Mouse (Mus musculus) ovary, postnatal 14 days (tissue): ENCODE data around the gene Hsp90ab1.

ENCODE experiments used
- DNase-seq: peaks from one replicate; pipeline ENCODE4 v3.0.0; 2022; ENCODE audit warnings: low spot score

Gene Hsp90ab1

DNA sequence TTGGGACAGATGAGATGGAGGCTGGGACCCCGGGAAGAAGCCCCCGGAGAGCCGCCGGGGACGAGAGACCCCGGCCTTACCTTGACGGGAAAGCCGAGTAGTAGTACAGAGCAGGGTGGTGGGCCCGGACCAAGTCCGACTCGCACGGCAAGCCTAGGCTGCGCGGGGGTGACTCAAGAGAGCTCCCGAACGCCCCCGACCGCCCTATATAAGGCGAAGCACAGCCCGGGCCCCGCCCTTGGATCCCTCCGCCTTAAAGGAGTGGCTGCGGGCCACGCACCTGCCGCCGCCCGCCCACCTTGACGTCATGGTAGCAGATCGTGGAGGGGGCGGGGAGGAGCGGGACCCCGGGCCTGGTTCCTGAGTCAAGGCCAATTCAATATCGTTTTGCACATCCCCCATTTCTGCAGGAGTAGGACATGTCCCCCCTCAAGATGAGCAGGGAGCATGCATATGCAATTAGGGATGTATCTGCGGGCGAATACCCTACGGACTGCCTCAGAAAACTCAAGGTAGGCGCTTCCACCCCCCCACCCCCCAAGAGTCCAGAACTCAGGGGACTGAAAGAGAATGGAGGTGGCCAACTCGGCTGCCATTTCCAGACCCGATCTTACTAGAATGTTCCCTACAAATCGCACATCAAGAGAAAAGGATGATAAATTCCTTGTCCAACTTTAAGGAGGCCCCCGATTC, at the start of gene Hsp90ab1:
Hsp90ab1 (minus strand) TSS at position 185 of the 693 bp plus-strand sequence.
- peak; percentile 99 for DNase-seq

GRCm38 (mm10) chr17:45619386-45620256, 46.5 kb upstream of the Hsp90ab1 start:
- no peak for DNase-seq

GRCm38 (mm10) chr17:45618941-45619385, 45.9 kb upstream of the Hsp90ab1 start:
- no peak for DNase-seq

- no peak for DNase-seq
Measured at GRCm38 (mm10) chr17:45617655-45618054, 44.6 kb upstream of the Hsp90ab1 start.

DNA sequence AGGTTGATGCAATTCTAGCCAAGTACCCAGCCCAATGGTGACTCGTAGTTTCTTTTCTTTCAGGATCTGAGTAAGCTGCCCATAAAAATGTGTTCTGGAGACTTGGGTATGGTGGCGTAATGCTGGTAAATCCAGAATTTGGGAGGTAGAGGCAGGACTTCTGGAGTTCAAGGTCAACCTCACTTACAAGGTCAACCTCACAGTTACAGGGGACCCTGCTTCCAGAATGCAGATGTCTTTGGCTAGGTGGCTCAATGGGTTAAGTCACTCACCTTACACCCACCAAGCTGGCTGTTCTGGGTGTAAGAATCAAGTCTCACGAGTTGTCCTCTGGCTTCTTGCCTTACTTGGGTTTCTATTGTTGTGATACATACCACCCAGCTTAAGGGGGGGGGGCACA, 43.6 kb upstream of the Hsp90ab1 start:
- no peak for DNase-seq

GRCm38 (mm10) chr17:45616046-45616650, 43.1 kb upstream of the Hsp90ab1 start:
- no peak for DNase-seq

- DNase-seq, result no peak
Measured at GRCm38 (mm10) chr17:45612921-45613320, 39.9 kb upstream of the Hsp90ab1 start.

- no peak for DNase-seq
Measured at GRCm38 (mm10) chr17:45612008-45612407, 38.9 kb upstream of the Hsp90ab1 start.

DNA sequence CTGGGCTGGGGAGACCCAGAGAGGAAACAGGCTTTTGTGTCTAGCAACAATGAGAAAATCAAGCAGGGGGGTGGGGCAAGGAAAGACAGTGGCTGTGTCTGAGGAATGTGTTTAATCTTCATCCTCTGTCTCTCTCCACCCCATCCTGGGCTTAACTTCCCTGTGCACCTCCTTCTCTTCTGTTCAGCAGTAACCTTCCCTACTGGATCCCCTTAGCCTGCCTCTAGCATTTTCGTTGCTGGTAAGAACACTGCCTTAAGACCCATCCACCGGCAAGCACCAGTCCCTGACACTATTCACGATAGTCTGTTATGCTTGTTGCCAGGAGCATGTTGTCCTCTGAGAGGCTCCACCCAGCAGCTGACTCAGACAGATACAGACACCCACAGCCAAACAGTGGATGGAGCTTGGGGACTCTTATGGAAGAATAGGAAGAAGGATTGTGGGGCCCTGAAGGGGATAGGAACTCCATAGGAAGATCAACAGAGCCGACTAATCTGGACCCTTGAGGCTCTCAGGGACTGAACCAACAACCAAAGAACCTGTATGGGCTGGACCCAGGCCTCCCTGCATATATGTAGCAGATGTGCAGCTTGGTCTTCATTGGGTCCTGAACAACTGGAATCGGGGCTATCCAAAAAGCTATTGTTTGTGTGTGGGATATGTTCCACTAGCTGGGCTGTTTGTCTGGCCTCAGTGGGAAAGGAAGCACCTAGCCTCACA, 37.2 kb upstream of the Hsp90ab1 start:
- DNase-seq, result no peak

DNA sequence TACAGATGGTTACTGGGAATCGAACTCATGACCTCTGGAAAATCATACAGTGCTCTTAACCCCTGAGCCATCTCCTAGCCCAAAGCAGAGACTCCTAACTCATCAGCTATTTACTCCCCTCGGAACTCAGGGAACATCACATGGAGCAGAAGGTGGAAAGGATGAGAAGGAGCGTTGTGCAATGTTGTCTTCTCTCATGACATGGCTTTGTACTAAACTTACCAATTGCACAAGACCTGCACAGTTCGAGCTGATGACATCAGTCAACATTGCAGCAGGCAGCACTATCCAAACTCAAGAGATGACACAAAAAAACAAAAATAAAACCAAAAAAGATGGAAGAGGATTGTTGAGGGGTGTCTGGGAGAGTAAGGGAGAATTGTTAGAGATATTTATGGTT, 35.3 kb upstream of the Hsp90ab1 start:
- no peak for DNase-seq

DNA sequence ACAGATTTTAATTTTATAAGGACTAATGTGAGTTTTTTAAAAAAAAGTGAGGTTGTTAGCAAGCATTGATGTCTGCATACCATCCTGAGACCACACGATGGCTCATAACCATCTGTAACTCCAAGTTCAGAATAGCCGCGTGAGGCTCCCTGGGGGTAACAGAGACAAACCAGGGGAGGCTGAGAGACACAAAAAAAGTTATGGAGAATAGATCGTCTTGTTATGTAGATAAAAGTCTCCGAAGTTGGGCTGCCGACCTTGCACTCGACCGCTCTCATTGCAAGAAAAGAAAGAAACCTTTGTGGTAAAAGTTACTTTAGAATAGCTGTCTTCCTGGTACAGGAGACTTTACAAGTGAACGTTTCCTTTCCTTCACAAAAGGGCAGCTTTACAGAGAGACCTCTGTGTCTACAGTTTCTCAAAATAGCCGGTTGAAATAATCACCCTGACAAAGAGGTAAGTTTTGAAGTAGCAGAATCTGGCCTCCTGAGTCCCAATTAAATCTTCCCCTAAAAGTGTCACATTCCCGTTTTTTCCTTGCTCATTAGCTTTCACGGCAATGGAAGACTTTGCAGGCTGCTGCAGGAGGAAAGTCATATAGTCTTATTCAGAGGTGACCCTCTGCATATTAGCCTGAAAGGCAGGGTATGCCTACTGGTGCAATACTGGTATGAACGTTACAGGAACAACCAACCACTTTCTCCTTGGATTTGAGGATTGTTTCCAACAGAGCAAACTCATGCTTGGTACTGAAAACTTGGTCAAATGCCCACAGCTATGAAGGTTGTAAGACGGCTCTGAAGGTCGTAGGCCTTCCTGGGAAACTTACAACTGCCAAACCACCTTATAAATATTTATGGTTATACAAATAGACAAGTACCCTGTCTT, 34.2 kb upstream of the Hsp90ab1 start:
- DNase-seq, result no peak

DNA sequence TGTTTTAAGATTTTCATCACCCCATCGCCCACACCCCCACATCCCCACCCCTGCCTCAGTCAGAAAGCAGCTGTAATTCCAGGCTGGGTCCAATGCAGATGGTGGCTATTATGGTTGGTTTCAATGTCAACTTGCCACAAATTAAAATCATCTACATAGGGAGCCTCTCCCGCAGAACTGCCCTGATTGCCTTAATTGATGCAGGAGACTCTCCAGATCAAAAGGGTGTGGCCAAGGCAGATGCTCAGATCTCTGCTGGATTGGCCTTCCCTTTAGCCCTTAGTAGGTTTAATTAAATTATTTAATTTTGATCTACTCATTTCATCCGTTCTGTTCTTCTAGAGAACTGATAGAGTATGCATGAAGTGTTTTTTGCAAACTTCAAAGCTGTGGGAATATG, 29.9 kb upstream of the Hsp90ab1 start:
- no peak for DNase-seq

DNA sequence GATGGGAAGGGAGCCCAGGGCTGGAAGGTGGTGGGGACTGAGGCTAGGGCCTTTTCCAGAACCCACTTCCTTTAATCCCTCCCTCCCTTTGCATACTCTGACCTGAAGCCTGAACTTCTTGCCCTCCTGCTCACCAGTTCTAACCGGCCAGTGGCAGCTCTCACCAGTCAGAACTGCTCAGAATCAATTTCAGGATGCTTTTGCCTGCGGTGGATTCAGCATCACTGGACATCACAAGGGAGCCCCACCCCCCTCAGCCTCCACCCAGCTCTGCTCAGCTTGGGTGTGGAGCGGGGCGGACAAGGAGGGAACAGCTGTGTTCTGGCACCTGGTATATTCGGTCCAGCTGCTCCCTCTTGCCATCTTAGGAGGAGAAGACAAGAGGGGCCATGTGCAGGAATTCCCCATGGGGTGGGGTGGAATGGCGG, 28.8 kb upstream of the Hsp90ab1 start, which contains the start of gene Mymx:
Mymx (minus strand) TSS at position 226 of the 428 bp plus-strand sequence.
- no peak for DNase-seq

- DNase-seq, result no peak
Measured at GRCm38 (mm10) chr17:45601325-45601724, 28.3 kb upstream of the Hsp90ab1 start.

- no peak for DNase-seq
Measured at GRCm38 (mm10) chr17:45600267-45600666, 27.2 kb upstream of the Hsp90ab1 start.

- no peak for DNase-seq
Measured at GRCm38 (mm10) chr17:45599446-45600242, 26.6 kb upstream of the Hsp90ab1 start, which contains the start of gene Slc29a1. TSS of gene Slc29a1 (minus strand) at chr17:45599606.

DNA sequence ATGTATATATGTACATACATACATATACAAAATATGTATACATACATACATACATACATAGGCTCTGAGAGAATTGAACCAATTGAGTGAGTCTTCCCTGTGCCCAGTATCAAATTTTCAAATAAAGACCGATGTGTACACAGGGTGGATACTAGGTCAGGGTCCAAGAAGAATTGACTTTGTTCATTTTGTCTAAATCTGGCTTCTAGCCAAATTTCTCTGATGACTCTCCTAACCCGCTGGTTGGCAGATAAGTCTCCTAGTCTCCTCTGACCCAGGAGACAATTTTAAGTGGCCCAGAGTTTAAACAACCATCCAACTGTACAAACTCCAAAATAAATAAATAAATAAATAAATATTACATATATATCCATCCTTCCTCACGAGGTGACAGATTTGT, 25.8 kb upstream of the Hsp90ab1 start:
- no peak for DNase-seq

DNA sequence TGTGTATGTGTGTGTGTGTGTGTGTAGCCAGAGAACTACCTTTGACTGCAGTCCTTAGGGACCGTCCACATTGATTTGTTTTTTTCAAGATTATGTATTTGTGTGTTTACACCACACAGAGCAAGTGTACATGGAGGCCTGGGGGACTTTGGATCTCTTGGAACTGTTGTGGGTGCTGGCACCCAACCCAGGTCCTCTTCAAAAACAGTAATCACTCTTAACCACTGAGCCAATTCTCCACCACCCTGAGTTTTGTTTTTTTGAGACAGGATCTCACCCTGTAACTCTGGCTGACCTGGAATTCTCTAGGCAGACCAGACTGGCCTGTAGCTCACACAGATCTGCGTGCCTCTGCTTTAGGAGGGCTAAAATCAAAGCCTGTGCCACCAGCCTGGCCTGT, 25.3 kb upstream of the Hsp90ab1 start:
- DNase-seq, result no peak

DNA sequence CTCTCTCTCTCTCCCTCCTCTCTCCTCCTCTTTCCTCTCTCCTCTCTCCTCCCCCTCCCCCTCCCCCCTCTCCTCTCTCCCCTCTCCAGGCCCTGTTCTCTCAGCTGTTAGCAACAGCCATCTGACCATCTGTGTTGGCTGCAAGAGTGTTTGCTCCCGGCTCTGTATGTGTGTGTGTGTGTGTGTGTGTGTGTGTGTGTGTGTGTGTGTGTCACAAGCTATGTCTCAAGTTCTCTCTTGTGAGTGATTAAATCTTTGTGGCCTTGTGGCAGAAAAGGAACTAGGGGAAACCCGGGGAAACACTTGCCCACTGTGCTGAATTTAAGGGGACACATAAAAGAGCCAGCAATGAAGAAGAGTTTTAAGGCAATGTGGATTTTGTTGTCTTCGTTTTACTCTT, 24.7 kb upstream of the Hsp90ab1 start:
- no peak for DNase-seq
